Mouse (Mus musculus) MEL (cell line): ENCODE measurements around the gene Hrh3. TPM values are rescaled to one million over a fixed set of nuclear protein-coding genes. Genes with fewer than 3 reads are reported as not detected.

Source experiments
- DNase-seq: peaks from one replicate; pipeline ENCODE4 v3.0.0; 2011; ENCODE audit warnings: low read depth, low spot score
- H3K27ac ChIP-seq: 2 replicates; pipeline ENCODE4 v1.5.1; 2012; ENCODE audit warnings: low read depth, mild to moderate bottlenecking, control low read depth, low read length, moderate library complexity; ENCODE audit not compliant: control insufficient read depth
- H3K27me3 ChIP-seq, 2 experiments: fragments of 150-350 bp in 1 of 2; sonication (generic) in 1 of 2; 2 replicates each; pipeline ENCODE4 v1.6.1; 2012; ENCODE audit warnings: low read length in 2 of 2, mild to moderate bottlenecking in 2 of 2, improper control_type of control experiment in 1 of 2, moderate library complexity in 1 of 2; ENCODE audit not compliant: insufficient read depth in 2 of 2, control insufficient read depth in 1 of 2
- H3K36me3 ChIP-seq, 2 experiments: 2 replicates each; pipeline ENCODE4 v1.6.1; 2012 to 2014; ENCODE audit warnings: low read length in 2 of 2, improper control_type of control experiment in 1 of 2, inconsistent platforms in 1 of 2, mild to moderate bottlenecking in 1 of 2; ENCODE audit not compliant: insufficient read depth in 2 of 2, control insufficient read depth in 1 of 2
- H3K4me1 ChIP-seq, 2 experiments: fragments of 150-350 bp in 1 of 2; sonication (generic) in 1 of 2; 2 replicates each; pipeline ENCODE4 v1.6.1; 2012; ENCODE audit warnings: low read length in 2 of 2, improper control_type of control experiment in 1 of 2, mild to moderate bottlenecking in 1 of 2; ENCODE audit not compliant: insufficient read depth in 2 of 2, control insufficient read depth in 1 of 2
- H3K4me3 ChIP-seq, 2 experiments: fragments of 150-350 bp in 1 of 2; sonication (generic) in 1 of 2; 2 replicates each; pipeline ENCODE4 v1.5.1; 2012; ENCODE audit warnings: low read depth in 2 of 2, low read length in 2 of 2, mild to moderate bottlenecking in 2 of 2, moderate library complexity in 2 of 2, control low read depth in 1 of 2, improper control_type of control experiment in 1 of 2; ENCODE audit not compliant: control insufficient read depth in 1 of 2, insufficient read depth in 1 of 2
- H3K79me2 ChIP-seq: 2 replicates; pipeline ENCODE4 v1.6.1; 2012; ENCODE audit warnings: mild to moderate bottlenecking, low read length, moderate library complexity; ENCODE audit not compliant: control insufficient read depth, poor library complexity, insufficient read depth
- H3K9ac ChIP-seq: 2 replicates; pipeline ENCODE4 v1.6.1; 2012; ENCODE audit warnings: low read depth, mild to moderate bottlenecking, control low read depth, low read length, moderate library complexity; ENCODE audit not compliant: control insufficient read depth, poor library complexity, severe bottlenecking
- H3K9me3 ChIP-seq: fragments of 150-350 bp; sonication (generic); replicated peaks from 2 replicates; pipeline ENCODE4 v1.6.1; 2012; ENCODE audit warnings: mild to moderate bottlenecking, low read length, improper control_type of control experiment, moderate library complexity; ENCODE audit not compliant: insufficient read depth
- BHLHE40 ChIP-seq: IDR thresholded peaks from 2 replicates; pipeline ENCODE4 v1.6.1; 2012; ENCODE audit warnings: low read depth, mild to moderate bottlenecking, inconsistent platforms, low read length, improper control_type of control experiment, borderline replicate concordance
- CHD1 ChIP-seq: IDR thresholded peaks from 2 replicates; pipeline ENCODE4 v1.6.1; 2012; ENCODE audit warnings: low read depth, mild to moderate bottlenecking, inconsistent platforms, low read length, improper control_type of control experiment
- CHD2 ChIP-seq: IDR thresholded peaks from 2 replicates; pipeline ENCODE4 v1.6.1; 2011; ENCODE audit warnings: low read length, improper control_type of control experiment
- ELF1 ChIP-seq: IDR thresholded peaks from 2 replicates; pipeline ENCODE4 v1.6.1; 2014; ENCODE audit warnings: low read depth, mild to moderate bottlenecking, inconsistent platforms, low read length, improper control_type of control experiment, moderate library complexity
- EP300 ChIP-seq, 2 experiments: IDR thresholded peaks; 2 replicates each; pipeline ENCODE4 v1.6.1; 2011; ENCODE audit warnings: improper control_type of control experiment in 2 of 2, low read length in 2 of 2, low read depth in 1 of 2, mild to moderate bottlenecking in 1 of 2
- ETS1 ChIP-seq: IDR thresholded peaks from 2 replicates; pipeline ENCODE4 v1.6.1; 2012; ENCODE audit warnings: low read depth, mild to moderate bottlenecking, inconsistent platforms, low read length, improper control_type of control experiment, moderate library complexity
- GABPA ChIP-seq: IDR thresholded peaks from 2 replicates; pipeline ENCODE4 v1.6.1; 2012; ENCODE audit warnings: low read depth, mild to moderate bottlenecking, inconsistent platforms, low read length, improper control_type of control experiment, moderate library complexity
- KAT2A ChIP-seq: conservative IDR thresholded peaks from 2 replicates; pipeline ENCODE4 v1.6.1; 2012; ENCODE audit warnings: low read depth, low read length, improper control_type of control experiment, inconsistent platforms
- MAFK ChIP-seq: IDR thresholded peaks from 2 replicates; pipeline ENCODE4 v1.6.1; 2011; ENCODE audit warnings: low read depth, mild to moderate bottlenecking, low read length, improper control_type of control experiment, borderline replicate concordance
- MAX ChIP-seq: IDR thresholded peaks from 2 replicates; pipeline ENCODE4 v1.6.1; 2011; ENCODE audit warnings: low read length, improper control_type of control experiment
- MEF2A ChIP-seq: IDR thresholded peaks from 2 replicates; pipeline ENCODE4 v1.6.1; 2014; ENCODE audit warnings: low read depth, mild to moderate bottlenecking, inconsistent platforms, low read length, improper control_type of control experiment; ENCODE audit not compliant: poor library complexity, insufficient replicate concordance, severe bottlenecking; ENCODE audit errors: extremely low read depth
- MYC ChIP-seq: IDR thresholded peaks from 2 replicates; pipeline ENCODE4 v1.6.1; 2011; ENCODE audit warnings: low read depth, mild to moderate bottlenecking, low read length, improper control_type of control experiment, moderate library complexity
- NELFE ChIP-seq: IDR thresholded peaks from 2 replicates; pipeline ENCODE4 v1.6.1; 2011; ENCODE audit warnings: low read depth, low read length, improper control_type of control experiment
- NRF1 ChIP-seq: IDR thresholded peaks from 2 replicates; pipeline ENCODE4 v1.6.1; 2014; ENCODE audit warnings: low read depth, mild to moderate bottlenecking, inconsistent platforms, low read length, improper control_type of control experiment, moderate library complexity; ENCODE audit not compliant: poor library complexity, insufficient read depth, severe bottlenecking
- POLR2A ChIP-seq, 2 experiments: IDR thresholded peaks; 2 replicates each; pipeline ENCODE4 v1.6.1; 2011 to 2012; ENCODE audit warnings: low read length in 2 of 2, mild to moderate bottlenecking in 2 of 2, control low read depth in 1 of 2, improper control_type of control experiment in 1 of 2, low read depth in 1 of 2, moderate library complexity in 1 of 2; ENCODE audit not compliant: control insufficient read depth in 1 of 2, insufficient read depth in 1 of 2, poor library complexity in 1 of 2
- POLR2AphosphoS5 ChIP-seq: IDR thresholded peaks from 2 replicates; pipeline ENCODE4 v1.6.1; 2012; ENCODE audit warnings: low read depth, borderline replicate concordance, mild to moderate bottlenecking, inconsistent platforms, low read length, moderate library complexity, mixed read lengths
- SIN3A ChIP-seq: IDR thresholded peaks from 2 replicates; pipeline ENCODE4 v1.6.1; 2012; ENCODE audit warnings: low read length, improper control_type of control experiment, inconsistent platforms
- SMC3 ChIP-seq: IDR thresholded peaks from 2 replicates; pipeline ENCODE4 v1.6.1; 2011; ENCODE audit warnings: low read depth, low read length, improper control_type of control experiment
- TAL1 ChIP-seq: IDR thresholded peaks from 2 replicates; pipeline ENCODE4 v1.6.1; 2012; ENCODE audit warnings: mild to moderate bottlenecking, inconsistent platforms, low read length, moderate library complexity, mixed read lengths
- TBP ChIP-seq: IDR thresholded peaks from 2 replicates; pipeline ENCODE4 v1.8.0; 2011; ENCODE audit warnings: low read depth, low read length, improper control_type of control experiment
- TCF12 ChIP-seq: IDR thresholded peaks from 2 replicates; pipeline ENCODE4 v1.6.1; 2014; ENCODE audit warnings: low read depth, mild to moderate bottlenecking, inconsistent platforms, low read length, improper control_type of control experiment, moderate library complexity
- UBTF ChIP-seq: IDR thresholded peaks from 2 replicates; pipeline ENCODE4 v1.6.1; 2012; ENCODE audit warnings: low read depth, mild to moderate bottlenecking, inconsistent platforms, low read length, improper control_type of control experiment, moderate library complexity, borderline replicate concordance; ENCODE audit not compliant: insufficient read depth
- USF1 ChIP-seq: IDR thresholded peaks from 2 replicates; pipeline ENCODE4 v1.6.1; 2014; ENCODE audit warnings: low read depth, mild to moderate bottlenecking, inconsistent platforms, low read length, improper control_type of control experiment, moderate library complexity
- ZC3H11A ChIP-seq: IDR thresholded peaks from 2 replicates; pipeline ENCODE4 v1.6.1; 2012; ENCODE audit warnings: low read depth, mild to moderate bottlenecking, inconsistent platforms, low read length, improper control_type of control experiment
- ZMIZ1 ChIP-seq: IDR thresholded peaks from 2 replicates; pipeline ENCODE4 v1.6.1; 2012; ENCODE audit warnings: low read depth, mild to moderate bottlenecking, inconsistent platforms, low read length, improper control_type of control experiment, moderate library complexity
- polyA plus RNA-seq, 2 experiments: library from polyadenylated mRNA; stranded (reverse) in 1 of 2; unstranded in 1 of 2; fragments of >175 nt in 1 of 2; fragments of >200 nt in 1 of 2; gene quantifications; 2 replicates each; pipeline versions ENCODE4 v1.2.1 to v1.2.4; 2012; ENCODE audit warnings: low replicate concordance in 2 of 2, low read depth in 1 of 2; ENCODE audit not compliant: insufficient read length in 2 of 2, insufficient read depth in 1 of 2, missing spikeins in 1 of 2
- total RNA-seq: library from RNA; depleted of rRNA; stranded (reverse); fragments of 300-350 nt; gene quantifications from 2 replicates; pipeline ENCODE4 v1.2.3, GENCODE M21; 2012

The Hrh3 gene
- total and polyA plus RNA-seq, 3 experiments, result not detected

DNA sequence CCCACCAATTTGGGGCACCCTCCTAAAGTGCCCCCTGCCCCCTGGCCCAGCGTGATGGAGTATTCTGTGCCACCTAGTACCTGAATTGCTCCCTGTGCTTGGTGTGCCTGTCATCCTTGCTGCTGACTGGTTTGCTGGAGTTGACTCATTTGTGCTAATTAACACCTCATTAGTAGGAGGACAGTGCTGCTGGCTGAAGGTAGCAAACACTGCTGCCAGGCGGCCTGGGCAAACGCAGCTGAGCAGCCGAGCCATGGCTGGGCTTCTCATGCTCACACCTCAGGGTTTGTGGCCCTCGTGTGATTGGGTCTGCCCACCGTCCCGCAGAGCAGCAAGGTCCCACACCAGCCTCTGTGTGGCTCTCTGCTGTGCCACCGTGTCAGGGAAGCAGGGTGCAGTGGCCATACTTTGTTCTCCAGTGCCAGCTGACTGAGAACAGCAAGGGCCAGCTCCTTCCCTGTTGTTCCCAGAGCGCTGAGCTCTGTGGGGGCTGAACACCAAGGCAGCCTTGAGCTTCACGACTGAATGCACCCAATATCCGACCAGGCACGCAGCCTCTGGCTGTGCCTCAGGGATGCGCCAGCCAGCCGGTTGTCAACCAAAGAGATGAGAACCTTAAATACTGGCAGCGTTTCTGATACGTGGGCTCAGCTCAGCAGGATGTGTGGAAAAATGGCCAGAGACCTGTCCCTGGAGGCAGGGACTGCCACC lies 18.2 kb downstream of the Hrh3 start:
- Histone ChIP-seq H3K27me3 (no peaks in the 10 kb centered on the region), H3K4me1 (no peaks in the 10 kb centered on the region), H3K36me3 (no peaks in the 10 kb centered on the region), H3K9ac (no peak overlapping the region), H3K79me2 (no peaks in the 10 kb centered on the region), H3K9me3 (no peaks in the 10 kb centered on the region), H3K4me3 (no peak overlapping the region), H3K27ac (no peak overlapping the region)
- no peak for DNase-seq
- TF ChIP-seq TCF12, result no peak
- no peak for TF ChIP-seq KAT2A
- no peak for TF ChIP-seq GABPA
- no peak for TF ChIP-seq BHLHE40
- TF ChIP-seq MEF2A, result no peak
- TF ChIP-seq ELF1, result no peak
- TF ChIP-seq NRF1, result no peak
- TF ChIP-seq SIN3A, result no peak
- TF ChIP-seq TBP, result no peak
- no peak for TF ChIP-seq ZC3H11A
- no peak for TF ChIP-seq CHD2
- no peak for TF ChIP-seq ZMIZ1
- no peak for TF ChIP-seq MAFK
- TF ChIP-seq SMC3, result no peak
- no peak for TF ChIP-seq NELFE
- no peak for TF ChIP-seq MAX
- TF ChIP-seq MYC, result no peak
- TF ChIP-seq USF1, result no peak
- no peak for TF ChIP-seq CHD1

DNA sequence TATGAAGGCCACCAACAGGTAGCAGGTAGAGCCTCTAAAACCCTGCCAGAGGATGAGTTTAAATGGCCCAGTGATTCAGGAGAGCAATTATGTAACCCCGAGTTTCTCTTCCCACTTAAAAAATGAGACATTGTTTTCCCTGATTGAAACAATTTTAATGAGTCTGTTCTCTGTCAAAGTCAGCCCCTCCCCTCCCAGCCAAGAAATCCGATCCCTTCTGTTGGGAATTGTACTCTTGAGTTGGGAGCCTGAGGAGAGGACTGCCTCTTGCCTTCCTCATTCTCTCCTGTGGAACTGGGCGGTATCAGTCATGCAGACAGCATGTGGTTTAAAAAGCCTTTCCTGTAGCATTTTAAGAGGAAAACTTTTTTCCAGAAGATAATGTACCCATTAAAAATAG lies 19.7 kb downstream of the Hrh3 start:
- Histone ChIP-seq H3K4me1 (no peaks in the 10 kb centered on the region), H3K27me3 (no peaks in the 10 kb centered on the region), H3K36me3 (no peaks in the 10 kb centered on the region), H3K9ac (no peak overlapping the region), H3K9me3 (no peaks in the 10 kb centered on the region)
- DNase-seq, result no peak
- TF ChIP-seq KAT2A (no peak), BHLHE40 (no peak), SMC3 (no peak), POLR2A (IDR thresholded peaks at IDR 0.05; ENCODE audit: control insufficient read depth in 1 of 2, insufficient read depth in 1 of 2, low read depth in 1 of 2, low read length in 2 of 2, poor library complexity in 1 of 2) (no peak), UBTF (no peak), TCF12 (no peak), SIN3A (no peak), EP300 (IDR thresholded peaks at IDR 0.05; ENCODE audit: low read depth in 1 of 2, low read length in 2 of 2) (no peak), CHD2 (no peak), CHD1 (no peak), MEF2A (no peak), MAX (no peak), ETS1 (no peak), GABPA (no peak), TAL1 (no peak), POLR2AphosphoS5 (no peak)
- TF ChIP-seq, all 39 proteins: peak for 0
- H3K79me2 ChIP-seq, result no peaks in the 10 kb centered on the region
- H3K4me3 ChIP-seq, result no peak overlapping the region
- H3K27ac ChIP-seq, result no peak overlapping the region
